Mouse (Mus musculus) CH12.LX (cell line): ENCODE results near the gene Lpcat3.

Experiments used
- BHLHE40 ChIP-seq: IDR thresholded peaks from 2 replicates; pipeline ENCODE4 v1.6.1; 2011; ENCODE audit warnings: mild to moderate bottlenecking, low read depth, low read length, improper control_type of control experiment
- CTCF ChIP-seq, 2 experiments: IDR thresholded peaks in 1 of 2; conservative IDR thresholded peaks in 1 of 2; 2 replicates each; pipeline ENCODE4 v1.5.1; 2011 to 2012; ENCODE audit warnings: low read depth in 2 of 2, low read length in 2 of 2, improper control_type of control experiment in 1 of 2, inconsistent platforms in 1 of 2, mild to moderate bottlenecking in 1 of 2, moderate library complexity in 1 of 2
- E2F4 ChIP-seq: IDR thresholded peaks from 2 replicates; pipeline ENCODE4 v1.6.1; 2011; ENCODE audit warnings: low read depth, low read length, improper control_type of control experiment; ENCODE audit not compliant: insufficient replicate concordance
- EP300 ChIP-seq: IDR thresholded peaks from 2 replicates; pipeline ENCODE4 v1.6.1; 2011; ENCODE audit warnings: low read length, improper control_type of control experiment
- IRF4 ChIP-seq: IDR thresholded peaks from 2 replicates; pipeline ENCODE4 v1.6.1; 2014; ENCODE audit warnings: low read depth, mild to moderate bottlenecking, inconsistent platforms, low read length, improper control_type of control experiment
- MYC ChIP-seq: IDR thresholded peaks from 2 replicates; pipeline ENCODE4 v1.6.1; 2011; ENCODE audit warnings: low read depth, mild to moderate bottlenecking, improper control_type of control experiment, low read length
- POLR2A ChIP-seq: IDR thresholded peaks from 2 replicates; pipeline ENCODE4 v1.6.1; 2011; ENCODE audit warnings: low read depth, mild to moderate bottlenecking, improper control_type of control experiment, low read length
- RCOR1 ChIP-seq: conservative IDR thresholded peaks from 2 replicates; pipeline ENCODE4 v1.6.1; 2012; ENCODE audit warnings: low read depth, mild to moderate bottlenecking, inconsistent platforms, low read length, improper control_type of control experiment
- TCF12 ChIP-seq: IDR thresholded peaks from 2 replicates; pipeline ENCODE4 v1.6.1; 2014; ENCODE audit warnings: low read depth, mild to moderate bottlenecking, inconsistent platforms, low read length, improper control_type of control experiment
- ZMIZ1 ChIP-seq: IDR thresholded peaks from 2 replicates; pipeline ENCODE4 v1.6.1; 2012; ENCODE audit warnings: low read depth, mild to moderate bottlenecking, inconsistent platforms, low read length, improper control_type of control experiment
- ZNF384 ChIP-seq: IDR thresholded peaks from 2 replicates; pipeline ENCODE4 v1.6.1; 2012; ENCODE audit warnings: low read depth, low read length, improper control_type of control experiment, inconsistent platforms

DNA sequence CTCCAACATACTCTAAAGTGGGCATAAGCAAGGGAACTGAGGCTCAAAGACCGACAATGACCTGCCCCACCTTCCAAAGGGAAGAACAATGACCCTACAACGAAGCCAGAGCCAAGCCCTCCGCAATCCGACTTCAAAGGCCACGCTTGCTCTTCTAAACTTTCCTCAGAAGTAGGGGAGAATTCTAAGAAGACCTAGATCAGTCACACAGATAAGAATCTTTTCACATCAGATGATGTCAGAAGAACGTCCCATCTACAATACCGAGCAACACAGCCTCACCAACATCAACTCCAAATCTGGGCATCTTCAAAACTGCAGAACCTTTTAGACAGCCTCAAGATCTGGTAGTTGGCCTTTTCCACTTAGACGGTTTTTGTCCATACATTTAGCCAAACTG lies 87.6 kb downstream of the Lpcat3 start:
- TF ChIP-seq POLR2A (no peak), EP300 (no peak), RCOR1 (no peak), E2F4 (no peak), CTCF (conservative IDR thresholded peaks at IDR 0.05 in 1 of 2, IDR thresholded peaks at IDR 0.05 in 1 of 2; ENCODE audit: low read depth in 2 of 2, low read length in 2 of 2) (no peak), ZNF384 (no peak), IRF4 (no peak), ZMIZ1 (no peak), BHLHE40 (no peak), TCF12 (no peak), MYC (no peak)
